Mouse (Mus musculus) hindbrain, embryonic 10.5 days (tissue): ENCODE data around the gene Gm21731. TPM values are rescaled to one million over a fixed set of nuclear protein-coding genes. Genes with fewer than 3 reads are reported as not detected.

Experiments
- DNase-seq: peaks from one replicate; pipeline ENCODE4 v3.0.0-alpha.2; 2017; ENCODE audit warnings: low spot score
- H3K27ac ChIP-seq: fragments of 300-500 bp; sonication (generic); 2 replicates; pipeline ENCODE4 v1.5.1; 2016; ENCODE audit warnings: mild to moderate bottlenecking, moderate library complexity
- H3K27me3 ChIP-seq: fragments of 300-500 bp; sonication (generic); 2 replicates; pipeline ENCODE4 v1.6.1; 2016; ENCODE audit warnings: mild to moderate bottlenecking; ENCODE audit not compliant: poor library complexity, insufficient read depth, severe bottlenecking
- H3K36me3 ChIP-seq: fragments of 300-500 bp; sonication (generic); 2 replicates; pipeline ENCODE4 v1.6.1; 2016; ENCODE audit warnings: mild to moderate bottlenecking, moderate library complexity
- H3K4me1 ChIP-seq: fragments of 300-500 bp; sonication (generic); replicated peaks from 2 replicates; pipeline ENCODE4 v1.6.1; 2016; ENCODE audit warnings: mild to moderate bottlenecking
- H3K4me3 ChIP-seq: fragments of 300-500 bp; sonication (generic); 2 replicates; pipeline ENCODE4 v1.5.1; 2016; ENCODE audit warnings: mild to moderate bottlenecking, moderate library complexity
- H3K9me3 ChIP-seq: fragments of 300-500 bp; sonication (generic); 2 replicates; pipeline ENCODE4 v1.6.1; 2016; ENCODE audit warnings: mild to moderate bottlenecking, moderate library complexity
- WGBS: fragments of 180-500 bp; shearing (Covaris S2); methylation state at CpG from one replicate; pipeline ENCODE4 v1.1.7; 2016; 5-methylcytosine and 5-hydroxymethylcytosine counted together
- polyA plus RNA-seq: library from polyadenylated mRNA; unstranded; fragments of >200 nt; fragmentation: Nextera tagmentation; extraction: Ambion mirVana; gene quantifications from 2 replicates; pipeline ENCODE4 v1.2.1, GENCODE M21; 2016

Gm21731 gene
- polyA plus RNA-seq, 1 experiment from 2014 or later, result not detected

- Histone ChIP-seq H3K27ac (no peak overlapping the region), H3K4me1 (no peaks in the 10 kb centered on the region), H3K9me3 (no peaks in the 10 kb centered on the region), H3K4me3 (no peak overlapping the region), H3K27me3 (no peaks in the 10 kb centered on the region), H3K36me3 (no peaks in the 10 kb centered on the region)
- DNase-seq, result no peak
- WGBS, result 93% methylated on average over 9 of the region's 9 CpGs
Measured at GRCm38 (mm10) chr13:120278784-120279183, 39.9 kb downstream of the Gm21731 start.

Other genes with a start within 250 kb of the Gm21731 start
- gene Gm36079, start 212.1 kb upstream of the Gm21731 start, polyA plus RNA-seq, result not detected in 2 replicates
- not detected in 2 replicates for gene Gm21188, start 186.9 kb upstream of the Gm21731 start, polyA plus RNA-seq
- gene Gm20767, start 98.9 kb upstream of the Gm21731 start, polyA plus RNA-seq, result not detected in 2 replicates
- not detected in 2 replicates for gene Gm21818, start 66.7 kb upstream of the Gm21731 start, polyA plus RNA-seq
- gene Gm21762, start 23.2 kb upstream of the Gm21731 start, polyA plus RNA-seq, result not detected in 2 replicates
- gene AF067061, start 24.0 kb downstream of the Gm21731 start, polyA plus RNA-seq, result not detected in 2 replicates
- 0.12 and 0.14 TPM in 2 replicates for gene BC147527, start 61.3 kb downstream of the Gm21731 start, polyA plus RNA-seq
- gene Tcstv3, start 77.8 kb downstream of the Gm21731 start, polyA plus RNA-seq, result not detected in 2 replicates